ENCODE assay signal across 8 mouse cellular contexts in the genomic region with DNA sequence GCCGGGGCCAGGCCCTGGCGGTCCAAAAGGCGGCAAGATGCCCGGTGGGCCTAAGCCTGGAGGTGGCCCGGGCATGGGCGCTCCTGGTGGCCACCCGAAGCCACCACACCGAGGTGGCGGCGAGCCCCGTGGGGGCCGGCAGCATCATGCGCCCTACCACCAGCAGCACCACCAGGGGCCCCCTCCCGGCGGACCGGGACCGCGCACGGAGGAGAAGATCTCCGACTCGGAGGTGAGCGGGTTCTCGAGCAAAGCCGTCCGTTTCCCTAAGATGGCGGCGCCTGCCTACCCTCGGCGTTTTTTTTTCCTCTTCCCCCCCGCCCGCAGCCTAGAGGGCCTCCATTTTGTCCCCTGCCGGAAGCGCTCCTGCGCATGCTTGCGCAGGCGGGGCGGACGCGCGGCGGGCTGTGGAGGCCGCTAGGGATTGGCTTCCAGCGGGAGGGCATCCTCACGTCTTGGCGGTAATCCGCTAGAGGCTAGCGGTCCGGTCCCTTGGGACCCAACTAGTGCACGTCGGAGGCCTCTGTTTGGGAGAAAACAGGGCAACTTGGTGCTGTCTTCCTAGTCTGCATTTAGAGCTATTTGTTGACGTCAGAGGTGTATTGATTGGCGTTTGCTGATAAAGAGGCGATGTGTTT. TPM values are rescaled to one million over a fixed set of nuclear protein-coding genes. Genes with fewer than 3 reads are reported as not detected.
DNase-seq lines count a peak whose midpoint lies in the region; ATAC-seq lines count a peak whose summit lies in the region.

No protein-coding gene starts in this region.

- no peaks in the 10 kb centered on the region for H3K9me3 ChIP-seq in hindbrain, embryonic 11.5 days (ENCODE audit: control insufficient read depth, low read length)

- peak; percentile 70 for ATAC-seq in hindbrain, embryonic 11.5 days (ENCODE audit: low FRiP score)

- peak overlapping the region; percentile 100 for H3K9ac ChIP-seq in hindbrain, embryonic 11.5 days (ENCODE audit: low read depth, low read length)

- peak overlapping the region; percentile 98 for H3K27ac ChIP-seq in hindbrain, embryonic 11.5 days (ENCODE audit: low read depth, low read length)

- WGBS in hindbrain, embryonic 11.5 days: under 1% methylated on average over 52 of the region's 53 CpGs

- no peaks in the 10 kb centered on the region for H3K27me3 ChIP-seq in hindbrain, embryonic 11.5 days (ENCODE audit: control insufficient read depth, insufficient read depth, low read length)

- H3K36me3 ChIP-seq in hindbrain, embryonic 11.5 days (ENCODE audit: control insufficient read depth, insufficient read depth, low read length): peaks cover 7% of the 10 kb centered on the region

- 0 out of 2 replicates have a peak, but pooled peaks cover 6% of the 10 kb centered on the region for H3K4me1 ChIP-seq in hindbrain, embryonic 11.5 days (replicated peaks; ENCODE audit: control insufficient read depth, insufficient read depth, low read length)

- peak overlapping the region; percentile 85 for H3K4me2 ChIP-seq in hindbrain, embryonic 11.5 days (replicated peaks; ENCODE audit: low read depth, low read length)

- peak; percentile 92 for DNase-seq in MN1 (ENCODE audit: low spot score)
- peak; percentile 85 for DNase-seq in cerebellum, adult 9-10 months
- peak; percentile 53 to 86 for DNase-seq in frontal cortex, adult 2 months (ENCODE audit: extremely low spot score in 1 of 2, low spot score in 1 of 2)
- DNase-seq in hindbrain, embryonic 11.5 days (ENCODE audit: low spot score): peak; percentile 89
- peak; percentile 85 for DNase-seq in layer of hippocampus, postnatal 14 days (ENCODE audit: low spot score in 2 of 2)
- peak; percentile 88 for DNase-seq in lung, postnatal 14 days
- DNase-seq in retina, adult 2 months (ENCODE audit: low read depth, low spot score): peak; percentile 87
- DNase-seq in thymus, postnatal 36 days: peak; percentile 85 to 91

- peak overlapping the region; percentile 100 for H3K4me3 ChIP-seq in hindbrain, embryonic 11.5 days (ENCODE audit: low read depth, low read length)

RNA-seq across cellular contexts. Expression of gene Sfpq, which starts 1.0 kb away (rescaled TPM):
- polyA plus RNA-seq in frontal cortex, adult 2 months (2012; rRNA removed): 163 and 168 TPM in 2 replicates
- 170 and 176 TPM in 2 replicates for polyA plus RNA-seq in hindbrain, embryonic 11.5 days (2014; fragmentation: Nextera tagmentation; extraction: Ambion mirVana)
- 100 to 1,000 TPM; 303 to 304 TPM for total RNA-seq in layer of hippocampus, postnatal 14 days (2021)

RNA-seq across cellular contexts. Expression of gene Zmym1, which starts 38.8 kb away (rescaled TPM):
- 7.0 and 8.0 TPM in 2 replicates for polyA plus RNA-seq in frontal cortex, adult 2 months (2012; rRNA removed)
- 25.2 and 37.1 TPM in 2 replicates for polyA plus RNA-seq in hindbrain, embryonic 11.5 days (2014; fragmentation: Nextera tagmentation; extraction: Ambion mirVana)
- 10 to 100 TPM; 10.3 to 10.6 TPM for total RNA-seq in layer of hippocampus, postnatal 14 days (2021)

RNA-seq across cellular contexts. Expression of gene Zmym4, which starts 54.2 kb away (rescaled TPM):
- polyA plus RNA-seq in frontal cortex, adult 2 months (2012; rRNA removed): 25.3 and 26.1 TPM in 2 replicates
- 25.2 and 38.8 TPM in 2 replicates for polyA plus RNA-seq in hindbrain, embryonic 11.5 days (2014; fragmentation: Nextera tagmentation; extraction: Ambion mirVana)
- total RNA-seq in layer of hippocampus, postnatal 14 days (2021): 10 to 100 TPM; 46.0 to 49.0 TPM

RNA-seq across cellular contexts. Expression of gene Zmym6, which starts 55.1 kb away (rescaled TPM):
- 42.2 and 44.6 TPM in 2 replicates for polyA plus RNA-seq in frontal cortex, adult 2 months (2012; rRNA removed)
- 27.5 and 31.3 TPM in 2 replicates for polyA plus RNA-seq in hindbrain, embryonic 11.5 days (2014; fragmentation: Nextera tagmentation; extraction: Ambion mirVana)
- total RNA-seq in layer of hippocampus, postnatal 14 days (2021): 10 to 100 TPM; 31.0 to 31.6 TPM

Comparison
In these comparisons a context has a peak if more than half of its experiments do, and no peak if none do; other contexts are left out.
1. Peak in every context shown above with its lines: DNase-seq, ATAC-seq, H3K4me3 ChIP-seq and H3K27ac ChIP-seq.